Mouse (Mus musculus): ENCODE measurements at regions not wholly inside any gene's neighbourhood (a gene's known extent, or its start where the extent isn't known, plus 50 kb on each side); places are given as distances from the start of the nearest gene placed in this dataset.
A peak's percentile ranks its signal among the peaks of the same experiment; 100 is the strongest.

DNA sequence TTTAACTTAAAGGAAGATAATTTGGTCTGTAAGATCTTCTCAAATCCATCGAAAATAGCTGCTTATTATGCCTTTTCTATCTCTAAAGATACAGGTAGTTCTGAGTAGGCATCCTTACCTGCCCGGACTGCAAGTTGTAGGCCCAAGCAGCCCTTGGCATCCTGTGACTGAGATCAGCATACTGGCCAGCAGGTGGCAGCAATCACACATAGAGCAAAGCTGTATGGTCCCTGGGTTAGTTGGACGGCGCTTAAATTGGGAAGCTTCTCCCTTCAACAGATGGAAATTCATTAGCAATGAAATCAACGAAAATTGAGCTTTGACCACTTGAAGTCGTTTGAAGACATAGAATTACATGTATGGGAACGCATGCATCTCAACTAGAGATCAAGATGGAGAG is 61.0 kb downstream of the Ccng2 start:
- H3K9ac ChIP-seq (ENCODE audit: low read length): no peak overlapping the region

DNA sequence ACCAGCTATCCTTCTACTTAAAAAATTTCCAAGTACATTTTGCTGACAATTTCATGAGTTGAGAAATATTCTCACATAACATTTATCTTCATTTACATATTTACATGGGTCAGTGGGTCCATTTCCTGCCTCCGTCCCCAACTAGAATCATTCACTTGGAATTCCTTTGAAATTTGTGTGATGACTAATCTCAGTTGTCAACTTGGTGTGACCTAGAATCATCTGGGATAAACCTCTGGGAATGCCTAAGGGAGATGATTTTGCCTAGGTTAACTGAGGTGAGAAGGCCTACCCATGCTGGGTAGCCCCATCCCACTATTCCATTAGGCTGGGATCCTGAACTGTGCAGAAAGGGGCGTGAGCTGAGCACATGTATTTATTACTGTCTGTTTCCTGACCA is 63.8 kb downstream of the Ccng2 start:
- Histone ChIP-seq H3K36me3 (ENCODE audit: control insufficient read depth, insufficient read depth, low read length) (no peaks in the 10 kb centered on the region), H3K27ac (ENCODE audit: low read depth) (no peak overlapping the region), H3K27me3 (replicated peaks; ENCODE audit: control insufficient read depth, insufficient read depth, low read length) (no peaks in the 10 kb centered on the region), H3K4me2 (ENCODE audit: low read length) (no peak overlapping the region), H3K9ac (ENCODE audit: low read length) (no peak overlapping the region), H3K9me3 (ENCODE audit: control insufficient read depth, low read length) (no peaks in the 10 kb centered on the region), H3K4me3 (ENCODE audit: low read depth, low read length) (no peak overlapping the region), H3K4me1 (replicated peaks; ENCODE audit: control insufficient read depth, insufficient read depth, low read length) (no peaks in the 10 kb centered on the region)
- ATAC-seq (replicated peaks; ENCODE audit: low FRiP score, low TSS enrichment, low read depth) (no peak), DNase-seq (ENCODE audit: low spot score) (no peak)
- WGBS: 66% methylated on average over 2 of the region's 2 CpGs

More for the DNA sequence above, 61.0 kb downstream of the Ccng2 start:
- DNase-seq (ENCODE audit: low spot score) (peak; percentile 78), ATAC-seq (replicated peaks; ENCODE audit: low FRiP score, low TSS enrichment, low read depth) (no peak; the same call in 1 of the 2 replicates)
- no peaks in the 10 kb centered on the region for H3K9me3 ChIP-seq (ENCODE audit: control insufficient read depth, low read length)
- WGBS: 27% methylated on average over 7 of the region's 7 CpGs
- H3K4me2 ChIP-seq (ENCODE audit: low read length): no peak overlapping the region
- H3K27me3 ChIP-seq (replicated peaks; ENCODE audit: control insufficient read depth, insufficient read depth, low read length): no peaks in the 10 kb centered on the region
- H3K27ac ChIP-seq (ENCODE audit: low read depth): no peak overlapping the region
- H3K4me3 ChIP-seq (ENCODE audit: low read depth, low read length): no peak overlapping the region
- H3K4me1 ChIP-seq (replicated peaks; ENCODE audit: control insufficient read depth, insufficient read depth, low read length): no peaks in the 10 kb centered on the region
- H3K36me3 ChIP-seq (ENCODE audit: control insufficient read depth, insufficient read depth, low read length): no peaks in the 10 kb centered on the region

DNA sequence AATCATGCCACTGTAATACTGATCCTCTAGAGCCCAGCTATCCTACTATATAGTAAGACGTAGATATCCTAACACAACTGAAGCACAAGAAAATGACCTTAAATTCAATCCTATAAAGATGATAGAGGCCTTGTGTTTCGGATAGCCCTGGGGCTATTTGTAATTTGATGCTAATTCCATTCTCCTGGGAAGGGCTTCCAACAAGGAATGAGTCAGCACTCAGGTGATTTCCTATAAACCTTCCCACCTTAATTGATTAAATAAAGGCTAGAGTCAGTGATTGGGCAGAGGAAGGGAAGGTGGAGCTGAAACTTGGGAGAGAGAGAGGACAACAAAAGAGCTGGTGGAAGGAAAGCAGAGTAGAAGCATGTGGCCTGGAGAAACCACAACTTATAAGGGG is 86.0 kb downstream of the Ccng2 start:
- Histone ChIP-seq H3K4me2 (ENCODE audit: low read length) (no peak overlapping the region), H3K27ac (ENCODE audit: low read depth) (no peak overlapping the region), H3K4me1 (replicated peaks; ENCODE audit: control insufficient read depth, insufficient read depth, low read length) (no peaks in the 10 kb centered on the region), H3K4me3 (ENCODE audit: low read depth, low read length) (no peak overlapping the region), H3K9ac (ENCODE audit: low read length) (no peak overlapping the region), H3K9me3 (ENCODE audit: control insufficient read depth, low read length) (no peaks in the 10 kb centered on the region), H3K36me3 (ENCODE audit: control insufficient read depth, insufficient read depth, low read length) (no peaks in the 10 kb centered on the region), H3K27me3 (replicated peaks; ENCODE audit: control insufficient read depth, insufficient read depth, low read length) (no peaks in the 10 kb centered on the region)
- WGBS: 81% methylated on average over 2 of the region's 2 CpGs
- ATAC-seq (replicated peaks; ENCODE audit: low FRiP score, low TSS enrichment, low read depth) (no peak), DNase-seq (ENCODE audit: low spot score) (no peak)
